Mouse (Mus musculus): ENCODE measurements around the gene Lmod2.

DNA sequence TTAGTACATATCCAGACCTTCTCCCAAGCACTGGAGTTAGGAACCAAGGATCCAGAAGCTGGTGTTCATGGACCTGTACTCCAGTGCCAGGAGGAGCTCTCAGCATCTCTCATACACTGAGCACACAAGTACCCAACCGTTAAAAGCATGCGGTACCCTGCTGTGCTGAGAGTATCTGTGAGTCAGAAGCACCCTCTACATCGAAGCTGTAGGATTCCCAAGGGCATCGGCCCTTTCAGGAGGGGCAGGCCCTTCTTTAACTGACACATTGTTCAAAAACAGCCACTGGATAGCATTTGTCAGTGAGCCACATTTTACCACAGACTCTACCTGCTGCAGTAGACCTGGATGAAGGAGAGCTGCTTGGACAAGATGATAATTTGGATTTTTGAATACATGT, 10.6 kb downstream of the Lmod2 start:
- peak; percentile 55 for TF ChIP-seq POLR2A (IDR thresholded peaks at IDR 0.05; ENCODE audit: insufficient read depth, low read depth, low read length)
- no peak for TF ChIP-seq CTCF (IDR thresholded peaks at IDR 0.05)
- peak; percentile 69; the same call in 1 of the 2 replicates for TF ChIP-seq EP300 (IDR thresholded peaks at IDR 0.05; ENCODE audit: insufficient read depth, low read depth, low read length)
